Mouse (Mus musculus): ENCODE measurements at regions not wholly inside any gene's neighbourhood (a gene's known extent, or its start where the extent isn't known, plus 50 kb on each side); places are given as distances from the start of the nearest gene placed in this dataset.

GRCm38 (mm10) chr6:143530372-143531224 is 363.6 kb downstream of the Etnk1 start:
- Histone ChIP-seq H3K4me1 (ENCODE audit: control insufficient read depth in 1 of 2, insufficient read depth in 2 of 2) (no peaks in the 10 kb centered on the region), H3K36me3 (replicated peaks in 1 of 2; ENCODE audit: control insufficient read depth in 1 of 2, insufficient read depth in 1 of 2, low read length in 1 of 2) (no peaks in the 10 kb centered on the region), H3K9me3 (replicated peaks; ENCODE audit: low read length) (no peaks in the 10 kb centered on the region), H3K79me2 (replicated peaks; ENCODE audit: control insufficient read depth, extremely low read depth, insufficient read depth, poor library complexity, severe bottlenecking) (no peaks in the 10 kb centered on the region), H3K27ac (ENCODE audit: insufficient read depth, low read depth) (no peak overlapping the region), H3K4me2 (ENCODE audit: insufficient read depth, low read depth, poor library complexity, severe bottlenecking) (no peak overlapping the region), H3K27me3 (replicated peaks) (no peaks in the 10 kb centered on the region), H3K4me3 (replicated peaks in 1 of 3; ENCODE audit: low read depth in 2 of 3, low read length in 2 of 3, poor library complexity in 1 of 3) (no peak overlapping the region), H3K9ac (ENCODE audit: insufficient read depth, low read depth) (no peak overlapping the region)
- in situ Hi-C loops (cut with MboI; ENCODE audit: low pct_ligation_motif_present, low pct_unique_long_range_greater_than_20kb, low sequenced_read_pairs) (no loop called here), dilution Hi-C loops (cut with MboI; ENCODE audit: extremely low pct_ligation_motif_present, extremely low pct_unique_long_range_greater_than_20kb, low sequenced_read_pairs) (no loop called here)
- TF ChIP-seq MXI1 (IDR thresholded peaks at IDR 0.05; ENCODE audit: low read depth, low read length) (no peak), MAZ (IDR thresholded peaks at IDR 0.05; ENCODE audit: low read depth, low read length) (no peak), RCOR1 (conservative IDR thresholded peaks at IDR 0.05; ENCODE audit: low read depth, low read length) (no peak), KAT2A (IDR thresholded peaks at IDR 0.05; ENCODE audit: insufficient replicate concordance, low read length) (no peak), TBP (conservative IDR thresholded peaks at IDR 0.05; ENCODE audit: low read depth, low read length) (no peak), NELFE (IDR thresholded peaks at IDR 0.05; ENCODE audit: low read depth, low read length) (no peak), E2F4 (IDR thresholded peaks at IDR 0.05; ENCODE audit: insufficient replicate concordance, low read depth, low read length) (no peak), USF1 (IDR thresholded peaks at IDR 0.05; ENCODE audit: low read depth, low read length) (no peak)
- no peak for DNase-seq (ENCODE audit: extremely low read depth)

GRCm38 (mm10) chr6:143531477-143531876 is 364.5 kb downstream of the Etnk1 start:
- Histone ChIP-seq H3K9me3 (replicated peaks; ENCODE audit: low read length) (no peaks in the 10 kb centered on the region), H3K4me1 (ENCODE audit: control insufficient read depth in 1 of 2, insufficient read depth in 2 of 2) (no peaks in the 10 kb centered on the region), H3K36me3 (replicated peaks in 1 of 2; ENCODE audit: control insufficient read depth in 1 of 2, insufficient read depth in 1 of 2, low read length in 1 of 2) (no peaks in the 10 kb centered on the region), H3K27me3 (replicated peaks) (no peaks in the 10 kb centered on the region), H3K4me3 (replicated peaks in 1 of 3; ENCODE audit: low read depth in 2 of 3, low read length in 2 of 3, poor library complexity in 1 of 3) (no peak overlapping the region), H3K4me2 (ENCODE audit: insufficient read depth, low read depth, poor library complexity, severe bottlenecking) (no peak overlapping the region), H3K9ac (ENCODE audit: insufficient read depth, low read depth) (no peak overlapping the region), H3K79me2 (replicated peaks; ENCODE audit: control insufficient read depth, extremely low read depth, insufficient read depth, poor library complexity, severe bottlenecking) (no peaks in the 10 kb centered on the region), H3K27ac (ENCODE audit: insufficient read depth, low read depth) (no peak overlapping the region)
- in situ Hi-C loops (cut with MboI; ENCODE audit: low pct_ligation_motif_present, low pct_unique_long_range_greater_than_20kb, low sequenced_read_pairs) (no loop called here), dilution Hi-C loops (cut with MboI; ENCODE audit: extremely low pct_ligation_motif_present, extremely low pct_unique_long_range_greater_than_20kb, low sequenced_read_pairs) (no loop called here)
- no peak for DNase-seq (ENCODE audit: extremely low read depth)
- no peak for TF ChIP-seq ZC3H11A (IDR thresholded peaks at IDR 0.05; ENCODE audit: low read depth, low read length)
- no peak for TF ChIP-seq HCFC1 (IDR thresholded peaks at IDR 0.05; ENCODE audit: low read depth, low read length)
- no peak for TF ChIP-seq CTCF (conservative IDR thresholded peaks at IDR 0.05 in 1 of 2, IDR thresholded peaks at IDR 0.05 in 1 of 2; ENCODE audit: low read depth in 2 of 2, low read length in 2 of 2)
- no peak for TF ChIP-seq SIN3A (IDR thresholded peaks at IDR 0.05; ENCODE audit: low read length)
- TF ChIP-seq USF2 (conservative IDR thresholded peaks at IDR 0.05; ENCODE audit: low read depth, low read length): no peak
- no peak for TF ChIP-seq MYC (IDR thresholded peaks at IDR 0.05; ENCODE audit: low read depth, low read length)
- no peak for TF ChIP-seq USF1 (IDR thresholded peaks at IDR 0.05; ENCODE audit: low read depth, low read length)
- no peak for TF ChIP-seq JUN (IDR thresholded peaks at IDR 0.05; ENCODE audit: insufficient read depth, low read depth, low read length)
- TF ChIP-seq EP300 (IDR thresholded peaks at IDR 0.05; ENCODE audit: low read length): no peak
- TF ChIP-seq POLR2AphosphoS2 (IDR thresholded peaks at IDR 0.05; ENCODE audit: low read depth, low read length): no peak

All from CH12.LX (cell line).